Mouse (Mus musculus) c-Kit-positive CD71-positive TER-119-negative erythroid progenitor cells, embryonic 14.5 days (primary cell): ENCODE results near the gene Adora1.
A peak's percentile ranks its signal among the peaks of the same experiment; 100 is the strongest.

ENCODE experiments used
- DNase-seq: peaks from one replicate; pipeline ENCODE4 v3.0.0-alpha.2; 2013; ENCODE audit warnings: low read depth

Gene Adora1

GRCm38 (mm10) chr1:134215751-134216628 lies 19.2 kb downstream of the Adora1 start:
- DNase-seq = no peak

- no peak for DNase-seq
Observed at GRCm38 (mm10) chr1:134215059-134215458, 20.2 kb downstream of the Adora1 start.

- no peak for DNase-seq
Observed at GRCm38 (mm10) chr1:134213405-134213804, 21.8 kb downstream of the Adora1 start.

GRCm38 (mm10) chr1:134212351-134212750 lies 22.9 kb downstream of the Adora1 start:
- DNase-seq = no peak

GRCm38 (mm10) chr1:134211631-134212030 lies 23.6 kb downstream of the Adora1 start:
- DNase-seq = no peak

GRCm38 (mm10) chr1:134211043-134211442 lies 24.2 kb downstream of the Adora1 start:
- DNase-seq = no peak

GRCm38 (mm10) chr1:134210179-134210755 lies 25.0 kb downstream of the Adora1 start:
- DNase-seq = no peak

- DNase-seq = no peak
Observed at GRCm38 (mm10) chr1:134206085-134206484, 29.1 kb downstream of the Adora1 start.

GRCm38 (mm10) chr1:134205296-134206018 lies 29.8 kb downstream of the Adora1 start:
- DNase-seq = no peak

GRCm38 (mm10) chr1:134204230-134204629 lies 31.0 kb downstream of the Adora1 start:
- no peak for DNase-seq

- DNase-seq = no peak
Observed at GRCm38 (mm10) chr1:134201751-134202420, 33.3 kb downstream of the Adora1 start.

GRCm38 (mm10) chr1:134200998-134201686 lies 34.1 kb downstream of the Adora1 start:
- DNase-seq = no peak

- no peak for DNase-seq
Observed at GRCm38 (mm10) chr1:134200481-134200880, 34.8 kb downstream of the Adora1 start.

- DNase-seq = no peak
Observed at GRCm38 (mm10) chr1:134198197-134198995, 36.8 kb downstream of the Adora1 start.

GRCm38 (mm10) chr1:134197325-134197982 lies 37.8 kb downstream of the Adora1 start:
- DNase-seq = no peak

GRCm38 (mm10) chr1:134196386-134196785 lies 38.8 kb downstream of the Adora1 start:
- peak; percentile 34 for DNase-seq

GRCm38 (mm10) chr1:134195979-134196378 lies 39.3 kb downstream of the Adora1 start:
- DNase-seq = no peak

- no peak for DNase-seq
Observed at GRCm38 (mm10) chr1:134195571-134195970, 39.7 kb downstream of the Adora1 start.

- DNase-seq = no peak
Observed at GRCm38 (mm10) chr1:134195117-134195516, 40.1 kb downstream of the Adora1 start.
